Mouse (Mus musculus) T-helper 1 cell (primary cell): ENCODE results near the gene Fnbp1.
"Not testable (repeated sequence)": the region's sequence is repeated elsewhere in the genome, so short reads cannot be mapped to it uniquely, and the experiment has no call there.

ENCODE experiments used
- in situ Hi-C: fragments of 300-600 bp; cut with MboI, MseI; formaldehyde crosslinking; loops from one replicate; pipeline ENCODE4 v1.15.1; 2025; ENCODE audit warnings: high pct_unique_total_duplicates

The Fnbp1 gene

GRCm38 (mm10) chr2:31141867-31142454 lies at the start of gene Fnbp1:
TSS of gene Fnbp1 (minus strand) at chr2:31142008.
- in situ Hi-C loops = loop anchor here (5.0 kb wide), 2 partner anchors 35 to 115 kb away; no protein-coding TSS in a partner anchor

GRCm38 (mm10) chr2:31189654-31190053 lies 47.8 kb upstream of the Fnbp1 start:
- in situ Hi-C loops = no loop called here

- in situ Hi-C loops = no loop called here
These were observed 46.9 kb upstream of the Fnbp1 start for GRCm38 (mm10) chr2:31188691-31189090.

- in situ Hi-C loops = no loop called here
These were observed 42.0 kb upstream of the Fnbp1 start for GRCm38 (mm10) chr2:31183830-31184229.

- in situ Hi-C loops = no loop called here
These were observed 41.0 kb upstream of the Fnbp1 start for GRCm38 (mm10) chr2:31182786-31183330.

- in situ Hi-C loops = no loop called here
These were observed 38.3 kb upstream of the Fnbp1 start for GRCm38 (mm10) chr2:31180081-31180551.

- in situ Hi-C loops = no loop called here
These were observed 37.7 kb upstream of the Fnbp1 start for GRCm38 (mm10) chr2:31179471-31179870.

- in situ Hi-C loops = not testable (repeated sequence)
These were observed 36.8 kb upstream of the Fnbp1 start for GRCm38 (mm10) chr2:31178593-31178992.

- in situ Hi-C loops = no loop called here
These were observed 31.5 kb upstream of the Fnbp1 start for GRCm38 (mm10) chr2:31173290-31173689.

GRCm38 (mm10) chr2:31172536-31172935 lies 30.7 kb upstream of the Fnbp1 start:
- in situ Hi-C loops = no loop called here

- in situ Hi-C loops = no loop called here
These were observed 30.2 kb upstream of the Fnbp1 start for GRCm38 (mm10) chr2:31172001-31172400.

GRCm38 (mm10) chr2:31170164-31170563 lies 28.4 kb upstream of the Fnbp1 start:
- in situ Hi-C loops = no loop called here

GRCm38 (mm10) chr2:31169001-31169400 lies 27.2 kb upstream of the Fnbp1 start:
- in situ Hi-C loops = no loop called here

GRCm38 (mm10) chr2:31167571-31167970 lies 25.8 kb upstream of the Fnbp1 start:
- in situ Hi-C loops = not testable (repeated sequence)

- in situ Hi-C loops = no loop called here
These were observed 23.7 kb upstream of the Fnbp1 start for GRCm38 (mm10) chr2:31165529-31165928.

GRCm38 (mm10) chr2:31164841-31165455 lies 23.1 kb upstream of the Fnbp1 start:
- in situ Hi-C loops = no loop called here

GRCm38 (mm10) chr2:31163361-31164118 lies 21.7 kb upstream of the Fnbp1 start:
- in situ Hi-C loops = no loop called here

GRCm38 (mm10) chr2:31161620-31162019 lies 19.8 kb upstream of the Fnbp1 start:
- in situ Hi-C loops = no loop called here

GRCm38 (mm10) chr2:31160147-31160920 lies 18.5 kb upstream of the Fnbp1 start:
- in situ Hi-C loops = no loop called here

- in situ Hi-C loops = no loop called here
These were observed 15.0 kb upstream of the Fnbp1 start for GRCm38 (mm10) chr2:31156846-31157245.
